Mouse (Mus musculus): Measurements from ENCODE around the gene Fam184b. TPM values are rescaled to one million over a fixed set of nuclear protein-coding genes. Genes with fewer than 3 reads are reported as not detected.
A peak's percentile ranks its signal among the peaks of the same experiment; 100 is the strongest.

The Fam184b gene
- polyA plus RNA-seq, 1 experiment = 0.01 TPM

- peaks cover 16% of the 10 kb centered on the region for H3K79me3 ChIP-seq (ENCODE audit: low read depth)
- H3K79me2 ChIP-seq (ENCODE audit: control insufficient read depth, insufficient read depth) = peaks cover 55% of the 10 kb centered on the region
- H3K27me3 ChIP-seq (ENCODE audit: control insufficient read depth, insufficient read depth, insufficient read length) = no peaks in the 10 kb centered on the region
- H3K4me3 ChIP-seq (ENCODE audit: insufficient read depth, poor library complexity, severe bottlenecking) = no peak overlapping the region
- H3K36me3 ChIP-seq (ENCODE audit: control insufficient read depth, insufficient read depth) = peaks cover 42% of the 10 kb centered on the region
- no peak for TF ChIP-seq USF1 (IDR thresholded peaks at IDR 0.05; ENCODE audit: low read depth)
- TF ChIP-seq CEBPB (IDR thresholded peaks at IDR 0.05; ENCODE audit: low read depth) = no peak
- TF ChIP-seq FOSL1 (IDR thresholded peaks at IDR 0.05; ENCODE audit: insufficient read depth, low read length, poor library complexity, severe bottlenecking) = no peak
- TF ChIP-seq MYOD1 (IDR thresholded peaks at IDR 0.05; ENCODE audit: control insufficient read depth, insufficient read length, low read depth) = no peak
- no peak for TF ChIP-seq MYOG (IDR thresholded peaks at IDR 0.05; ENCODE audit: control insufficient read depth, extremely low read depth, insufficient read length)
- TF ChIP-seq CTCF (IDR thresholded peaks at IDR 0.05; ENCODE audit: control insufficient read depth, insufficient read depth, insufficient read length) = no peak
- TF ChIP-seq MAX (IDR thresholded peaks at IDR 0.05) = no peak
- no peak overlapping the region for H3ac ChIP-seq (ENCODE audit: control insufficient read depth, insufficient read length, low read depth)
Measured at GRCm38 (mm10) chr5:45496042-45496441, 143.4 kb downstream of the Fam184b start.

- TF ChIP-seq USF1 (IDR thresholded peaks at IDR 0.05; ENCODE audit: low read depth) (no peak), FOSL1 (IDR thresholded peaks at IDR 0.05; ENCODE audit: insufficient read depth, low read length, poor library complexity, severe bottlenecking) (no peak), MYOG (IDR thresholded peaks at IDR 0.05; ENCODE audit: control insufficient read depth, extremely low read depth, insufficient read length) (no peak), CTCF (IDR thresholded peaks at IDR 0.05; ENCODE audit: control insufficient read depth, insufficient read depth, insufficient read length) (no peak)
- Histone ChIP-seq H3K4me3 (ENCODE audit: insufficient read depth, poor library complexity, severe bottlenecking) (no peak overlapping the region), H3K36me3 (ENCODE audit: control insufficient read depth, insufficient read depth) (peaks cover 38% of the 10 kb centered on the region)
Measured at GRCm38 (mm10) chr5:45495429-45495975, 143.9 kb downstream of the Fam184b start.

GRCm38 (mm10) chr5:45494093-45494755, 145.2 kb downstream of the Fam184b start:
- no peak for TF ChIP-seq MYOD1 (IDR thresholded peaks at IDR 0.05; ENCODE audit: control insufficient read depth, insufficient read length, low read depth)
- no peak for TF ChIP-seq CEBPB (IDR thresholded peaks at IDR 0.05; ENCODE audit: low read depth)
- TF ChIP-seq USF1 (IDR thresholded peaks at IDR 0.05; ENCODE audit: low read depth) = no peak
- no peak for TF ChIP-seq MYOG (IDR thresholded peaks at IDR 0.05; ENCODE audit: control insufficient read depth, extremely low read depth, insufficient read length)
- no peak for TF ChIP-seq CTCF (IDR thresholded peaks at IDR 0.05; ENCODE audit: control insufficient read depth, insufficient read depth, insufficient read length)
- no peak for TF ChIP-seq MAX (IDR thresholded peaks at IDR 0.05)
- TF ChIP-seq FOSL1 (IDR thresholded peaks at IDR 0.05; ENCODE audit: insufficient read depth, low read length, poor library complexity, severe bottlenecking) = no peak
- peak overlapping the region; percentile 54 for H3ac ChIP-seq (ENCODE audit: control insufficient read depth, insufficient read length, low read depth)
- H3K27me3 ChIP-seq (ENCODE audit: control insufficient read depth, insufficient read depth, insufficient read length) = no peaks in the 10 kb centered on the region
- H3K36me3 ChIP-seq (ENCODE audit: control insufficient read depth, insufficient read depth) = peaks cover 37% of the 10 kb centered on the region
- H3K4me3 ChIP-seq (ENCODE audit: insufficient read depth, poor library complexity, severe bottlenecking) = peak overlapping the region; percentile 61
- peaks cover 52% of the 10 kb centered on the region for H3K79me2 ChIP-seq (ENCODE audit: control insufficient read depth, insufficient read depth)
- H3K79me3 ChIP-seq (ENCODE audit: low read depth) = peaks cover 16% of the 10 kb centered on the region

More at GRCm38 (mm10) chr5:45495429-45495975, 143.9 kb downstream of the Fam184b start:
- no peaks in the 10 kb centered on the region for H3K27me3 ChIP-seq (ENCODE audit: control insufficient read depth, insufficient read depth, insufficient read length)
- peaks cover 16% of the 10 kb centered on the region for H3K79me3 ChIP-seq (ENCODE audit: low read depth)
- H3K79me2 ChIP-seq (ENCODE audit: control insufficient read depth, insufficient read depth) = peaks cover 55% of the 10 kb centered on the region
- no peak overlapping the region for H3ac ChIP-seq (ENCODE audit: control insufficient read depth, insufficient read length, low read depth)

- Histone ChIP-seq H3K79me2 (ENCODE audit: control insufficient read depth, insufficient read depth) (peaks cover 44% of the 10 kb centered on the region), H3ac (ENCODE audit: control insufficient read depth, insufficient read length, low read depth) (peak within 1 kb of the TSS; percentile 81), H3K4me3 (ENCODE audit: insufficient read depth, poor library complexity, severe bottlenecking) (peak within 1 kb of the TSS; percentile 61), H3K27me3 (ENCODE audit: control insufficient read depth, insufficient read depth, insufficient read length) (no peaks in the 10 kb centered on the region), H3K79me3 (ENCODE audit: low read depth) (peaks cover 16% of the 10 kb centered on the region), H3K36me3 (ENCODE audit: control insufficient read depth, insufficient read depth) (peaks cover 32% of the 10 kb centered on the region)
- TF ChIP-seq FOSL1 (IDR thresholded peaks at IDR 0.05; ENCODE audit: insufficient read depth, low read length, poor library complexity, severe bottlenecking) (no peak), MAX (IDR thresholded peaks at IDR 0.05) (peak; percentile 69), CTCF (IDR thresholded peaks at IDR 0.05; ENCODE audit: control insufficient read depth, insufficient read depth, insufficient read length) (peak; percentile 9), USF1 (IDR thresholded peaks at IDR 0.05; ENCODE audit: low read depth) (peak; percentile 77)
Measured at GRCm38 (mm10) chr5:45493191-45494092, 146.0 kb downstream of the Fam184b start, which contains the start of gene Lap3. Gene Lap3, plus strand, starts transcription at chr5:45493374.

GRCm38 (mm10) chr5:45491776-45492175, 147.6 kb downstream of the Fam184b start:
- no peaks in the 10 kb centered on the region for H3K27me3 ChIP-seq (ENCODE audit: control insufficient read depth, insufficient read depth, insufficient read length)
- no peak overlapping the region for H3ac ChIP-seq (ENCODE audit: control insufficient read depth, insufficient read length, low read depth)
- peaks cover 16% of the 10 kb centered on the region for H3K79me3 ChIP-seq (ENCODE audit: low read depth)
- H3K36me3 ChIP-seq (ENCODE audit: control insufficient read depth, insufficient read depth) = peaks cover 16% of the 10 kb centered on the region
- peaks cover 34% of the 10 kb centered on the region for H3K79me2 ChIP-seq (ENCODE audit: control insufficient read depth, insufficient read depth)
- H3K4me3 ChIP-seq (ENCODE audit: insufficient read depth, poor library complexity, severe bottlenecking) = no peak overlapping the region
- TF ChIP-seq MYOD1 (IDR thresholded peaks at IDR 0.05; ENCODE audit: control insufficient read depth, insufficient read length, low read depth) (no peak), USF1 (IDR thresholded peaks at IDR 0.05; ENCODE audit: low read depth) (no peak), MYOG (IDR thresholded peaks at IDR 0.05; ENCODE audit: control insufficient read depth, extremely low read depth, insufficient read length) (no peak), MAX (IDR thresholded peaks at IDR 0.05) (no peak), FOSL1 (IDR thresholded peaks at IDR 0.05; ENCODE audit: insufficient read depth, low read length, poor library complexity, severe bottlenecking) (no peak), CEBPB (IDR thresholded peaks at IDR 0.05; ENCODE audit: low read depth) (no peak), CTCF (IDR thresholded peaks at IDR 0.05; ENCODE audit: control insufficient read depth, insufficient read depth, insufficient read length) (no peak)

All from C2C12 (cell line).